Mouse (Mus musculus) spleen, postnatal 10 days (tissue): Measurements from ENCODE around the gene Mindy2.
"Not testable (repeated sequence)": the region's sequence is repeated elsewhere in the genome, so short reads cannot be mapped to it uniquely, and the experiment has no call there.

Experiments
- DNase-seq, 2 experiments: peaks; one replicate each; pipeline ENCODE4 v3.0.0; 2021 to 2022; ENCODE audit warnings: low spot score in 2 of 2

The Mindy2 gene

DNA sequence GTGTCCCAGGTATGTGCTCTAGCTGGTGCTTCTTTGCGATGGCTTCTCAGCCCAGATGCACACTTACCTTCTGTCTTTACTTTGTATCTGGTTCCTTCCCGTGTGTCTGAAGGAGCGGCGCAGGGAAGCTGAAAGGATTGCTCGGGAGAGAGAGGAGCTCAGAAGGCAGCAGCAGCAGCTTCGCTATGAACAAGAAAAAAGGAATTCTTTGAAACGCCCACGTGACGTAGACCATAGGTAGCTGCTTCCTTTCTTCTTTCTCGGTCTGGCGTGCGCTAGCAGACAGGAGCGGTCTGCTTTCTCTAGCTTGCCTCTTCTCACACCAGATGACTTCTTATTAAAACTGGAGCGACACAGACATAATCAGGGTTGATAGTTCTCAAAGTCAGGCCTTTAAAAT is 72.3 kb downstream of the Mindy2 start:
- DNase-seq, result no peak

GRCm38 (mm10) chr9:70580956-70581355 is 76.0 kb downstream of the Mindy2 start:
- no peak for DNase-seq

- DNase-seq, result no peak
Observed at GRCm38 (mm10) chr9:70578123-70578522, 78.9 kb downstream of the Mindy2 start.

DNA sequence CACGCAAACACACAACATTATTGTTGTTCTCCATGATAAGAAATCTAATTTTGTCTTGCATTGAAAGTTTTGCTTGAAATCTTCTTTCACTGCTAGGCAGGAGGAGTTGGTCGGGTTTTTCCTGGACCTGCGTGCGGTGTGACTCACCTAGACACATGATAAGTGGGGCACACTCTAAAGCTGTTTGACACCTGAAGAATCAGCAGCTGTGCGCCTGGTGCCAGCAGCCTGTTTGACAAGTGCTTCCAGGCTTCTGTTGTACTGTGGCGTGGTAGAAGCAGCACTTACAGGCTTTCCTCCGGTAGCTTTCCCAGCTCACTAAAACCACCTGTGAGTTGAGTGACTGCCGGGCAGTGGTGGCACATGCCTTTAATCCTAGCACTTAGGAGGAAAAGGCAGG is 86.6 kb downstream of the Mindy2 start:
- DNase-seq, result no peak

GRCm38 (mm10) chr9:70567651-70568050 is 89.3 kb downstream of the Mindy2 start:
- DNase-seq, result no peak

- no peak for DNase-seq
Observed at GRCm38 (mm10) chr9:70562825-70563224, 94.1 kb downstream of the Mindy2 start.

GRCm38 (mm10) chr9:70556796-70557195 is 100.2 kb downstream of the Mindy2 start:
- DNase-seq, result no peak

GRCm38 (mm10) chr9:70555431-70555830 is 101.5 kb downstream of the Mindy2 start:
- DNase-seq, result no peak

DNA sequence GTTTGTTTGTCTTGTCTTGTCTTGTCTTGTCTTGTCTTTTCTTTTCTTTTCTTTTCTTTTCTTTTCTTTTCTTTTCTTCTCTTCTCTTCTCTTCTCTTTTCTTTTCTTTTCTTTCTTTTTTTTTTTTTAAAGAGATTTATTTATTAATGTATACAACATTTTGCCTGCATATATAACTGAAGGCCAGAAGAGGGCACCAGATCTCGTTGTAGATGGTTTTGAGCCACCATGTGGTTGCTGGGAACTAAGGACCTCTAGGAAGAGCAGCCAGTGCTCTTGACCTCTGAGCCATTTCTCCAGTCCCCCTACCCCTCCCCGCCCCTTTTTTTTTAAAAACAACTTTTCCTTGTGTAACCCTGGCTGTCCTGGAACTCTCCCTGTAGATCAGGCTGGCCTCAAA is 104.7 kb downstream of the Mindy2 start:
- not testable (repeated sequence) for DNase-seq

- no peak for DNase-seq
Observed at GRCm38 (mm10) chr9:70551524-70551923, 105.5 kb downstream of the Mindy2 start.
